Mouse (Mus musculus): Measurements from ENCODE around the gene Meox2.
"Not testable (repeated sequence)": the region's sequence is repeated elsewhere in the genome, so short reads cannot be mapped to it uniquely, and the experiment has no call there.

- not testable (repeated sequence) for TF ChIP-seq CTCF, EP300 (IDR thresholded peaks at IDR 0.05)
These were observed 28.3 kb upstream of the Meox2 start for GRCm38 (mm10) chr12:37080005-37080404.

Measured in lung, postnatal 0 days (tissue).